Mouse (Mus musculus): ENCODE measurements at regions not wholly inside any gene's neighbourhood (a gene's known extent, or its start where the extent isn't known, plus 50 kb on each side); places are given as distances from the start of the nearest gene placed in this dataset.

GRCm38 (mm10) chr3:128181221-128181908, 285.2 kb upstream of the Fam241a start:
- intact Hi-C loops (cut with DNase I): loop anchor here (10.0 kb wide), 2 partner anchors 153 to 177 kb away; no protein-coding TSS in a partner anchor
- DNase-seq (ENCODE audit: low spot score in 2 of 2): no peak

- no peak for DNase-seq (ENCODE audit: low spot score in 2 of 2)
- intact Hi-C loops (cut with DNase I): no loop called here
These were observed 253.1 kb upstream of the Fam241a start for GRCm38 (mm10) chr3:128149216-128149615.

- intact Hi-C loops (cut with DNase I): no loop called here
These were observed 249.2 kb upstream of the Fam241a start for GRCm38 (mm10) chr3:128145329-128145728.

GRCm38 (mm10) chr3:128127836-128128235, 231.7 kb upstream of the Fam241a start:
- intact Hi-C loops (cut with DNase I): no loop called here
- no peak for DNase-seq (ENCODE audit: low spot score in 2 of 2)

More at GRCm38 (mm10) chr3:128145329-128145728, 249.2 kb upstream of the Fam241a start:
- DNase-seq (ENCODE audit: low spot score in 2 of 2): no peak

GRCm38 (mm10) chr3:128126664-128127063, 230.5 kb upstream of the Fam241a start:
- intact Hi-C loops (cut with DNase I): no loop called here
- DNase-seq (ENCODE audit: low spot score in 2 of 2): peak in 1 of 2 experiments; percentile 4

GRCm38 (mm10) chr3:128122111-128122510, 226.0 kb upstream of the Fam241a start:
- DNase-seq (ENCODE audit: low spot score in 2 of 2): no peak
- intact Hi-C loops (cut with DNase I): no loop called here

GRCm38 (mm10) chr3:128120647-128121440, 224.7 kb upstream of the Fam241a start:
- DNase-seq (ENCODE audit: low spot score in 2 of 2): no peak
- intact Hi-C loops (cut with DNase I): no loop called here

- intact Hi-C loops (cut with DNase I): no loop called here
- DNase-seq (ENCODE audit: low spot score in 2 of 2): no peak
These were observed 217.1 kb upstream of the Fam241a start for GRCm38 (mm10) chr3:128113209-128113608.

GRCm38 (mm10) chr3:128110406-128110805, 214.3 kb upstream of the Fam241a start:
- intact Hi-C loops (cut with DNase I): no loop called here
- DNase-seq (ENCODE audit: low spot score in 2 of 2): no peak

GRCm38 (mm10) chr3:128104516-128104915, 208.4 kb upstream of the Fam241a start:
- DNase-seq (ENCODE audit: low spot score in 2 of 2): no peak
- intact Hi-C loops (cut with DNase I): no loop called here

- no peak for DNase-seq (ENCODE audit: low spot score in 2 of 2)
- intact Hi-C loops (cut with DNase I): no loop called here
These were observed 196.9 kb upstream of the Fam241a start for GRCm38 (mm10) chr3:128093046-128093445.

GRCm38 (mm10) chr3:128088207-128088606, 192.1 kb upstream of the Fam241a start:
- intact Hi-C loops (cut with DNase I): loop anchor here (1.0 kb wide), 1 partner anchor 249 kb away; no protein-coding TSS in a partner anchor
- peak; percentile 25 to 29 for DNase-seq (ENCODE audit: low spot score in 2 of 2)

GRCm38 (mm10) chr3:128087163-128087562, 191.0 kb upstream of the Fam241a start:
- intact Hi-C loops (cut with DNase I): no loop called here
- no peak for DNase-seq (ENCODE audit: low spot score in 2 of 2)

- intact Hi-C loops (cut with DNase I): no loop called here
- no peak for DNase-seq (ENCODE audit: low spot score in 2 of 2)
These were observed 186.3 kb upstream of the Fam241a start for GRCm38 (mm10) chr3:128082463-128082862.

GRCm38 (mm10) chr3:128081430-128081829, 185.3 kb upstream of the Fam241a start:
- no peak for DNase-seq (ENCODE audit: low spot score in 2 of 2)
- intact Hi-C loops (cut with DNase I): no loop called here

- intact Hi-C loops (cut with DNase I): no loop called here
- no peak for DNase-seq (ENCODE audit: low spot score in 2 of 2)
These were observed 171.7 kb upstream of the Fam241a start for GRCm38 (mm10) chr3:128067861-128068260.

- DNase-seq (ENCODE audit: low spot score in 2 of 2): no peak
- intact Hi-C loops (cut with DNase I): no loop called here
These were observed 157.9 kb upstream of the Fam241a start for GRCm38 (mm10) chr3:128054031-128054430.

GRCm38 (mm10) chr3:128043709-128044108, 147.6 kb upstream of the Fam241a start:
- intact Hi-C loops (cut with DNase I): no loop called here
- no peak for DNase-seq (ENCODE audit: low spot score in 2 of 2)

GRCm38 (mm10) chr3:128040407-128041115, 144.4 kb upstream of the Fam241a start:
- no peak for DNase-seq (ENCODE audit: low spot score in 2 of 2)
- intact Hi-C loops (cut with DNase I): no loop called here

GRCm38 (mm10) chr3:128039185-128039584, 143.1 kb upstream of the Fam241a start:
- intact Hi-C loops (cut with DNase I): no loop called here
- no peak for DNase-seq (ENCODE audit: low spot score in 2 of 2)
